Mouse (Mus musculus): ENCODE data around the gene Kcnn3. TPM values are rescaled to one million over a fixed set of nuclear protein-coding genes. Genes with fewer than 3 reads are reported as not detected.
A peak's percentile ranks its signal among the peaks of the same experiment; 100 is the strongest.

Gene Kcnn3
- polyA plus RNA-seq, 1 experiment from 2014 or later: 5.3 TPM

DNA sequence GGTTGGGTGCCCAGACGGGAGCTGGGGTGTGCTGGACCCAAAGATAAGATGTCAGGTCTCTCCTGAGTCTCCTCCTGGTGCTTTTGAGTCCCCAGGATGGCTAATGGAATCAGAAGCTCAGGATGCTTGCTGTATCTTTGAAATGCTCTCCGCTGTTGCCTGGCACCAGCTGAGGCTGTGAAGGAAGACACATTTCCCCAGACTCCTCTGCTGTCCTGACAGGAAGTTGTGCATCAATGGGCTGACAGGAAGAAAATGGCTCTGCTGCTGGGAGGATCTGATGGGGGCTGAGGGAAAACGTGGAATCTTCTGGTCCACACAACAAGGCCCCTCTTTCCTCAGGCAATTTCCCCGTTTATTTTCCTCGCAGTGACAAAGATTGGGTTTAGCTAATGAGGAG, 27.0 kb downstream of the Kcnn3 start:
- Histone ChIP-seq H3K27ac (replicated peaks; ENCODE audit: low read depth, low read length) (peak overlapping the region; percentile 61), H3K9ac (replicated peaks; ENCODE audit: low read length) (no peak overlapping the region), H3K4me3 (replicated peaks; ENCODE audit: low read depth, low read length) (no peak overlapping the region), H3K4me2 (ENCODE audit: low read length) (no peak overlapping the region), H3K27me3 (ENCODE audit: control insufficient read depth, insufficient read depth, low read length) (no peaks in the 10 kb centered on the region), H3K36me3 (ENCODE audit: control insufficient read depth, insufficient read depth, low read length) (no peaks in the 10 kb centered on the region), H3K9me3 (ENCODE audit: control insufficient read depth, low read length) (no peaks in the 10 kb centered on the region), H3K4me1 (ENCODE audit: control insufficient read depth, insufficient read depth, low read length) (no peaks in the 10 kb centered on the region; the same call in 1 of the 2 replicates)
- peak; percentile 35 for DNase-seq
- no peak for ATAC-seq (ENCODE audit: low FRiP score, low TSS enrichment)
- WGBS: 55% methylated on average over 5 of the region's 5 CpGs

DNA sequence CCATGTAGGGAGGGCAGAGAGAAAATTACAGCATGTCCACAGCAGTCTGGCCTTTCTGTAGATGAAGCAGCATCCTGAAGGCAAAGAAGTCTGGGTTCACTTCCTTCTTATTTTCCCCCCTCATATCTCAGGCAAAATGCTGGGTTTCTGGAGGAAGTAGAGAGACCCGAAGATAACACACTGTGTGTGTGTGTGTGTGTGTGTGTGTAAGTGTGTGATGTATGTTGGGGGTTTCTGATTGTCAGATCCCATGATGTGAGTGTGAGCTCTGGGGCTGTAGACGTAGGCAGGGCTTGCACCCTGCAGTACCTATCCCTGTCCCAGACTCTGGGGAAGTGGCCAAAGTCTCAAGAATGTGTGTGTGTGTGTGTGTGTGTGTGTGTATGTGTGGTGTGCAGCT, 28.8 kb downstream of the Kcnn3 start:
- Histone ChIP-seq H3K4me2 (ENCODE audit: low read length) (no peak overlapping the region), H3K36me3 (ENCODE audit: control insufficient read depth, insufficient read depth, low read length) (no peaks in the 10 kb centered on the region), H3K9ac (replicated peaks; ENCODE audit: low read length) (no peak overlapping the region; the same call in 1 of the 2 replicates), H3K4me1 (ENCODE audit: control insufficient read depth, insufficient read depth, low read length) (no peaks in the 10 kb centered on the region; the same call in 1 of the 2 replicates), H3K27ac (replicated peaks; ENCODE audit: low read depth, low read length) (no peak overlapping the region), H3K9me3 (ENCODE audit: control insufficient read depth, low read length) (no peaks in the 10 kb centered on the region), H3K27me3 (ENCODE audit: control insufficient read depth, insufficient read depth, low read length) (no peaks in the 10 kb centered on the region), H3K4me3 (replicated peaks; ENCODE audit: low read depth, low read length) (no peak overlapping the region)
- DNase-seq: no peak
- ATAC-seq (ENCODE audit: low FRiP score, low TSS enrichment): no peak
- 84% methylated on average over 2 of the region's 2 CpGs for WGBS

DNA sequence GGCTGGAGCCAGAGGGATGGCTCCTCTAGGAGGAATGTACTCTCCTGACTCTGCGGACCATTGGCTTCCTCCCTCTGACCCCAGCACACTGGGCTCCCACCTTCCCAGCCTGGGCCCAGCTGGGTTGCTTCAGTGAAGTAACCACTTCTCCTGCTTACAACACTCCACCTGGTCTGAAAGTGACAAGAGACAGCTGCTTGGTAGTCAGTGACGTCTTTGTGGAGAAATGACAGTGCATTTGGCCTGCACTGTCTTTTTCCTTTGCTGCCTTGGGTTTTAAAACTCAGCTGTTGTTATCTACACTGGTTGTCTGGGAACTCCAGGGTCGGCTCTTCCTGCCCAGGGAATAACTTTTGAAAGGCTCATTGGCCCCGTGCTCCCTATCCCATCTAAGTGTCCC, 29.5 kb downstream of the Kcnn3 start:
- H3K4me2 ChIP-seq (ENCODE audit: low read length): no peak overlapping the region

DNA sequence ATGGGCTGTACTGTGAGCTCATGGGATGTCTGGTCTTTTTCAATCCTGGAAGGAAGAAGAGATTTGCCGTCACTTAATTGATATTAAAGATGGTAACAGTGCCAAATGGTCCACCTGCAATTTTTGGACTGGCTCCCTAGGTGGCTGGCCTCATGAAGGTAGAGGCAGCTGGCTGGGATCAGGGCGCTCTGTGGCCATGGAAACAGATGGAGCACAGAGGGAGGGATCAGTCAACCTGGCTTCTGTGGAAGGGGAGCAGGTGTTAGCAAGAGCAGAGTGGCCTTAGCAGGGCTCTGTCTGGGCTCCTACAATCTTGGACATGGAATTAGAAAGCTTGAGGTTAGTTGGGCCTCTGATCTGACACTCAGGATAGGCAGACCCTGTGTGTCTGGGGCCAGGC, 31.9 kb downstream of the Kcnn3 start:
- Histone ChIP-seq H3K9me3 (ENCODE audit: control insufficient read depth, low read length) (no peaks in the 10 kb centered on the region), H3K4me3 (replicated peaks; ENCODE audit: low read depth, low read length) (no peak overlapping the region), H3K4me1 (ENCODE audit: control insufficient read depth, insufficient read depth, low read length) (no peaks in the 10 kb centered on the region; the same call in 1 of the 2 replicates), H3K27me3 (ENCODE audit: control insufficient read depth, insufficient read depth, low read length) (no peaks in the 10 kb centered on the region), H3K4me2 (ENCODE audit: low read length) (no peak overlapping the region), H3K9ac (replicated peaks; ENCODE audit: low read length) (no peak overlapping the region), H3K36me3 (ENCODE audit: control insufficient read depth, insufficient read depth, low read length) (no peaks in the 10 kb centered on the region), H3K27ac (replicated peaks; ENCODE audit: low read depth, low read length) (no peak overlapping the region)
- DNase-seq: no peak
- no peak for ATAC-seq (ENCODE audit: low FRiP score, low TSS enrichment)
- WGBS: 81% methylated on average over 2 of the region's 2 CpGs

More for the DNA sequence above, 29.5 kb downstream of the Kcnn3 start:
- H3K27ac ChIP-seq (replicated peaks; ENCODE audit: low read depth, low read length): no peak overlapping the region
- H3K9me3 ChIP-seq (ENCODE audit: control insufficient read depth, low read length): no peaks in the 10 kb centered on the region
- H3K4me3 ChIP-seq (replicated peaks; ENCODE audit: low read depth, low read length): no peak overlapping the region
- no peak for DNase-seq
- H3K4me1 ChIP-seq (ENCODE audit: control insufficient read depth, insufficient read depth, low read length): no peaks in the 10 kb centered on the region; the same call in 1 of the 2 replicates
- no peaks in the 10 kb centered on the region for H3K27me3 ChIP-seq (ENCODE audit: control insufficient read depth, insufficient read depth, low read length)
- H3K36me3 ChIP-seq (ENCODE audit: control insufficient read depth, insufficient read depth, low read length): no peaks in the 10 kb centered on the region
- no peak overlapping the region for H3K9ac ChIP-seq (replicated peaks; ENCODE audit: low read length)
- no peak for ATAC-seq (ENCODE audit: low FRiP score, low TSS enrichment)
- WGBS: 68% methylated on average over 4 of the region's 4 CpGs

DNA sequence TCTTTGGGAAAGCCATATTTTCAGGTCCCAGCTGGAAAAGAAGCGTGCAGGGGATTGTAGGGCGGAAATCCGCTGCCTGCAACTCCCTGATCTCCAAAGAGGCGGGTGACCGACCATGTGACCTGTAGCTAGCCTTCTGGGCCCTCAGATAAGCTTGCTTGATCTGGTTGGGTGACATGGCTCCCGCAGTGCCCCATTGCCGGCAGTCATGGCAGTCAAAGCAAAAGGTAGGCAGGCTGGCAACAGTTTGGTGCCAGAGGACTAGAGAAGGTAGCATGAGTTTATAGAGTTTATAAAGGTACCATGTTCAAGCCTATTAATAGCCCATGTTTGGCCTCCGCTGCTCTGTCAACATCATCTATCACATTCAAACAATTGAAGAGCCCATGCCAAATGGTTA, 33.5 kb downstream of the Kcnn3 start:
- peaks cover under 1% of the 10 kb centered on the region; the same call in 1 of the 2 replicates for H3K4me1 ChIP-seq (ENCODE audit: control insufficient read depth, insufficient read depth, low read length)
- no peak overlapping the region for H3K9ac ChIP-seq (replicated peaks; ENCODE audit: low read length)
- no peaks in the 10 kb centered on the region for H3K36me3 ChIP-seq (ENCODE audit: control insufficient read depth, insufficient read depth, low read length)
- WGBS: 93% methylated on average over 8 of the region's 8 CpGs
- no peak overlapping the region for H3K4me2 ChIP-seq (ENCODE audit: low read length)
- H3K27ac ChIP-seq (replicated peaks; ENCODE audit: low read depth, low read length): no peak overlapping the region
- no peak for ATAC-seq (ENCODE audit: low FRiP score, low TSS enrichment)
- no peak overlapping the region for H3K4me3 ChIP-seq (replicated peaks; ENCODE audit: low read depth, low read length)
- H3K27me3 ChIP-seq (ENCODE audit: control insufficient read depth, insufficient read depth, low read length): no peaks in the 10 kb centered on the region
- DNase-seq: no peak
- no peaks in the 10 kb centered on the region for H3K9me3 ChIP-seq (ENCODE audit: control insufficient read depth, low read length)

DNA sequence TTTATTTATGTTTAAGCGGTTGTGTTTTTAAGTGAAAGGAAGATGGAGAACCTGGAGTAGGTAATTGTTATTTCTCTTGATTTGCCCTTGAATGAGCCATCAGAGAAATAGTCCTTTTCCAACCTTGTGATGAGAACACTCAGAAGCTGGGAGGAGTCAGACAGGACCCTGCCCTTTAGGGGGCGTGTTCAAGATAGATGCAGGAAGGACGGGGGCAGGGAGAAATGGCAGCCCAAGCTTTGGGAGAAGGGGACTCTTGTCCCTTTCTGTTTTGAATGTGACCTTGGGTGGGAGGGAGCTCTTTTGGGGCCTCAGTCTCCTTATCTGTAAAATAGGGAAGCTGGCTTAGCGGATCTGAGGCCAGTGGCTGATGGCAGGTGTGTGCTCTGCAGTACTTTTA, 34.0 kb downstream of the Kcnn3 start:
- no peaks in the 10 kb centered on the region for H3K9me3 ChIP-seq (ENCODE audit: control insufficient read depth, low read length)
- H3K36me3 ChIP-seq (ENCODE audit: control insufficient read depth, insufficient read depth, low read length): no peaks in the 10 kb centered on the region
- H3K4me1 ChIP-seq (ENCODE audit: control insufficient read depth, insufficient read depth, low read length): peaks cover 5% of the 10 kb centered on the region; the same call in 1 of the 2 replicates
- no peak overlapping the region for H3K9ac ChIP-seq (replicated peaks; ENCODE audit: low read length)
- ATAC-seq (ENCODE audit: low FRiP score, low TSS enrichment): no peak
- H3K27me3 ChIP-seq (ENCODE audit: control insufficient read depth, insufficient read depth, low read length): no peaks in the 10 kb centered on the region
- no peak overlapping the region for H3K4me2 ChIP-seq (ENCODE audit: low read length)
- DNase-seq: no peak
- no peak overlapping the region for H3K4me3 ChIP-seq (replicated peaks; ENCODE audit: low read depth, low read length)
- H3K27ac ChIP-seq (replicated peaks; ENCODE audit: low read depth, low read length): no peak overlapping the region
- WGBS: 84% methylated on average over 4 of the region's 4 CpGs

DNA sequence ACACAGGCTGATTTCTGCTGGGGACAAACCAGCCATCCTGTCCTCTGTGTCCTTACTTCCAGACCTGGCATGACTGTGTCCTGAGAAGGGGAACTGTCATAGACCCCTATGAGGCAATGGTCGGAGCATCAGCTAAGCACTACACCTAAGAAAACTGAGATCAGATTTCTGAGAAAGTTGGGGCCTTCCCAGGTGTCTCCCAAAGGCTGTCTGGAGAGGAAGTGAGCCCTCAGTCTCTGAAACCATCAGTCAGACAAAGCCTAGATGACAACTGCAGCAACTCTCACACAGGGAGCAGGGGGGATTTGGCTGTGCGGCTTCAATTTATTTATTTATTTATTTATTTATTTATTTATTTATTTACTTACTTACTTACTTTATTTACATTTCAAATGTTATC, 34.6 kb downstream of the Kcnn3 start:
- Histone ChIP-seq H3K4me2 (ENCODE audit: low read length) (no peak overlapping the region), H3K27ac (replicated peaks; ENCODE audit: low read depth, low read length) (no peak overlapping the region), H3K4me3 (replicated peaks; ENCODE audit: low read depth, low read length) (no peak overlapping the region), H3K9me3 (ENCODE audit: control insufficient read depth, low read length) (no peaks in the 10 kb centered on the region), H3K9ac (replicated peaks; ENCODE audit: low read length) (no peak overlapping the region), H3K27me3 (ENCODE audit: control insufficient read depth, insufficient read depth, low read length) (no peaks in the 10 kb centered on the region), H3K4me1 (ENCODE audit: control insufficient read depth, insufficient read depth, low read length) (peaks cover 12% of the 10 kb centered on the region), H3K36me3 (ENCODE audit: control insufficient read depth, insufficient read depth, low read length) (no peaks in the 10 kb centered on the region)
- ATAC-seq (ENCODE audit: low FRiP score, low TSS enrichment) (no peak), DNase-seq (no peak)
- WGBS: 87% methylated on average over 2 of the region's 2 CpGs

DNA sequence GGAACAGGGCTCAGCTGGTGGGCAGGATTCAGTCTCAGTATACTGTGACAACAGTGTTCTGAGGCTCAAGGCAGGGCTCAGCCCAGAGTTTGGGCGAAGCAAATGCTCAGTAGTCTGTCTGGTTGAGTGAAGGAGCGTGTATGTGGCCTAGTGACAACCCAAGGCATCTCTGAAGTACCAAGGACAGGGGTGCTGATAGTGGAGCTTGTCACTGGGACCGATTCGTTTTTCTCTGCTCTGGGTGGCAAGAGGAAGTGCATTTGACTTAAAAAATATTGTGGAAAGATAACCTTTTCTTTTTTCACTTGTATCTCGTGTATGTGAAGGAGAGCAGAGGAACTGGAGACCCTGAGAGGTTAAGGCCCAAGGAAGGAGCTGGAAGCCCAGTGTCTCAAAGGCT, 37.8 kb downstream of the Kcnn3 start:
- H3K4me3 ChIP-seq (replicated peaks; ENCODE audit: low read depth, low read length): no peak overlapping the region
- 83% methylated on average over 5 of the region's 5 CpGs for WGBS
- H3K27ac ChIP-seq (replicated peaks; ENCODE audit: low read depth, low read length): no peak overlapping the region
- DNase-seq (no peak), ATAC-seq (ENCODE audit: low FRiP score, low TSS enrichment) (no peak)
- no peaks in the 10 kb centered on the region for H3K27me3 ChIP-seq (ENCODE audit: control insufficient read depth, insufficient read depth, low read length)
- H3K4me2 ChIP-seq (ENCODE audit: low read length): no peak overlapping the region
- H3K36me3 ChIP-seq (ENCODE audit: control insufficient read depth, insufficient read depth, low read length): no peaks in the 10 kb centered on the region
- peaks cover 16% of the 10 kb centered on the region for H3K4me1 ChIP-seq (ENCODE audit: control insufficient read depth, insufficient read depth, low read length)
- H3K9me3 ChIP-seq (ENCODE audit: control insufficient read depth, low read length): no peaks in the 10 kb centered on the region
- H3K9ac ChIP-seq (replicated peaks; ENCODE audit: low read length): no peak overlapping the region

DNA sequence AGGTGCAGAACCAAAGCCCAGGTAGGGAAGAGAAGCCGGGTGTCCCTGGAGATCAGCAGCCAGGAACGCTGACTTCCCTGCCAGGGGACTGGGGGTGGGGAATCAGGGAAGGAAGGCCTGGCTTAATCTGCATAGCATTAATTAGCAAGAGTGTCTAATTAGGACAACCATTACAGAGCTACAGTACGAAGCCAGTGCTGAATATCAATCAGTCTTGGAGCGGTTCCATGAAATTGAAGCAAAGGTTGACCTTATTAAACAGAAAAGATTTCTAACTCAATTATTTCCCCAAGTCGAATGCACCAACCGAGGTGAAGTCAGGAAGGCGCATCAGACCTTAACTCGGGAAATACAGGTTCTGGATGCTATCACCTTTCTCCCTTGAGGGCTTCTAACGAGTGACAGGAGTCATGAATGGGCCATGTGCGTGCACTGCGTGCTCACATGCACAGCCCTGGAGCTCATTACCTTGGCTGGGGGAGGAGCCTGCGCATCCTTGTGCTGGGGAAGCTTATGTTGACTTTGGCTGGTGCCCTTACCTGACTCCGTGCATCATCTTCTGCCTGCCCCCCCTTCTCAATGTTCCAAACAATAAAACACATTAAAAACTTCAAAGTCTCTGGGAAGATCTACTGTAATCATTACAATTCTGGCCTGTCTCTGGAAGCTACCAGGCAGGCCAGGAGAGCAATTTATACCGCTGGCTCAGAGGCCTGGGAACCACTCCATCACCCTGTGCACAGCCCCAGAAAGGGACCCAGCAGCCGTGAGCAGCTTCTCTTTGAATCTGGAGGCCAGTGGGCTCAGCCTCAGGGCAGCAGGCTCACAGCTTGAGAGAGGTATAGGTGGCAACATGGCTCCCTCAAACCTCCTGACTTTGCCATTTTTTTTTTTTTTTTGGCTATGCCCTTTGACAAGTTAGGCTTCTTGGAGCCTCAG, 39.3 kb downstream of the Kcnn3 start:
- H3K9me3 ChIP-seq (ENCODE audit: control insufficient read depth, low read length): no peaks in the 10 kb centered on the region
- peak; percentile 62 for DNase-seq
- H3K36me3 ChIP-seq (ENCODE audit: control insufficient read depth, insufficient read depth, low read length): no peaks in the 10 kb centered on the region
- H3K4me1 ChIP-seq (ENCODE audit: control insufficient read depth, insufficient read depth, low read length): peaks cover 16% of the 10 kb centered on the region
- ATAC-seq (ENCODE audit: low FRiP score, low TSS enrichment): no peak
- 55% methylated on average over 15 of the region's 15 CpGs for whole genome bisulfite sequencing
- peak overlapping the region; percentile 56 for H3K27ac ChIP-seq (replicated peaks; ENCODE audit: low read depth, low read length)
- H3K4me3 ChIP-seq (replicated peaks; ENCODE audit: low read depth, low read length): no peak overlapping the region
- no peak overlapping the region for H3K9ac ChIP-seq (replicated peaks; ENCODE audit: low read length)
- H3K27me3 ChIP-seq (ENCODE audit: control insufficient read depth, insufficient read depth, low read length): no peaks in the 10 kb centered on the region
- H3K4me2 ChIP-seq (ENCODE audit: low read length): no peak overlapping the region

Measured in midbrain, embryonic 14.5 days (tissue).